Mouse (Mus musculus) CH12.LX (cell line): Measurements from ENCODE around the gene Fbp1. TPM values are rescaled to one million over a fixed set of nuclear protein-coding genes. Genes with fewer than 3 reads are reported as not detected.

ENCODE experiments used
- DNase-seq: peaks from one replicate; pipeline ENCODE4 v3.0.0-alpha.2; 2013; ENCODE audit errors: extremely low read depth
- H3K27ac ChIP-seq: 2 replicates; pipeline ENCODE4 v1.5.1; 2012; ENCODE audit warnings: low read depth, mild to moderate bottlenecking, control low read depth, moderate library complexity; ENCODE audit not compliant: insufficient read depth
- H3K27me3 ChIP-seq: replicated peaks from 2 replicates; pipeline ENCODE3; 2012; ENCODE audit warnings: inconsistent platforms
- H3K36me3 ChIP-seq, 2 experiments: replicated peaks in 1 of 2; 2 replicates each; pipeline versions ENCODE3 to v1.6.1; 2012; ENCODE audit warnings: inconsistent platforms in 1 of 2, low read length in 1 of 2, mild to moderate bottlenecking in 1 of 2, mixed read lengths in 1 of 2, moderate library complexity in 1 of 2; ENCODE audit not compliant: control insufficient read depth in 1 of 2, insufficient read depth in 1 of 2
- H3K4me1 ChIP-seq, 2 experiments: 2 replicates each; pipeline ENCODE4 v1.6.1; 2012; ENCODE audit warnings: inconsistent platforms in 1 of 2, moderate library complexity in 1 of 2; ENCODE audit not compliant: insufficient read depth in 2 of 2, control insufficient read depth in 1 of 2
- H3K4me2 ChIP-seq: 2 replicates; pipeline ENCODE4 v1.6.1; 2012; ENCODE audit warnings: low read depth, mild to moderate bottlenecking, control low read depth; ENCODE audit not compliant: poor library complexity, insufficient read depth, severe bottlenecking
- H3K4me3 ChIP-seq, 3 experiments: fragments of 150-350 bp in 1 of 3; sonication (generic) in 1 of 3; replicated peaks in 1 of 3; 2 replicates each; pipeline versions ENCODE3 to v1.5.1; 2011 to 2012; ENCODE audit warnings: low read depth in 2 of 3, low read length in 2 of 3, mild to moderate bottlenecking in 2 of 3, moderate library complexity in 2 of 3, control low read depth in 1 of 3, improper control_type of control experiment in 1 of 3, inconsistent platforms in 1 of 3, mixed read lengths in 1 of 3; ENCODE audit not compliant: poor library complexity in 1 of 3
- H3K79me2 ChIP-seq: replicated peaks from 2 replicates; pipeline ENCODE4 v1.6.1; 2012; ENCODE audit warnings: mild to moderate bottlenecking, moderate library complexity; ENCODE audit not compliant: control insufficient read depth, poor library complexity, insufficient read depth, severe bottlenecking; ENCODE audit errors: extremely low read depth
- H3K9ac ChIP-seq: 2 replicates; pipeline ENCODE4 v1.6.1; 2012; ENCODE audit warnings: low read depth, mild to moderate bottlenecking, control low read depth, moderate library complexity; ENCODE audit not compliant: insufficient read depth
- H3K9me3 ChIP-seq: replicated peaks from 2 replicates; pipeline ENCODE3; 2012; ENCODE audit warnings: low read length, inconsistent platforms, mixed read lengths
- BHLHE40 ChIP-seq: IDR thresholded peaks from 2 replicates; pipeline ENCODE4 v1.6.1; 2011; ENCODE audit warnings: mild to moderate bottlenecking, low read depth, low read length, improper control_type of control experiment
- CHD1 ChIP-seq: IDR thresholded peaks from 2 replicates; pipeline ENCODE4 v1.6.1; 2012; ENCODE audit warnings: low read depth, low read length, improper control_type of control experiment, inconsistent platforms
- CTCF ChIP-seq, 2 experiments: IDR thresholded peaks in 1 of 2; conservative IDR thresholded peaks in 1 of 2; 2 replicates each; pipeline ENCODE4 v1.5.1; 2011 to 2012; ENCODE audit warnings: low read depth in 2 of 2, low read length in 2 of 2, improper control_type of control experiment in 1 of 2, inconsistent platforms in 1 of 2, mild to moderate bottlenecking in 1 of 2, moderate library complexity in 1 of 2
- E2F4 ChIP-seq: IDR thresholded peaks from 2 replicates; pipeline ENCODE4 v1.6.1; 2011; ENCODE audit warnings: low read depth, low read length, improper control_type of control experiment; ENCODE audit not compliant: insufficient replicate concordance
- EP300 ChIP-seq: IDR thresholded peaks from 2 replicates; pipeline ENCODE4 v1.6.1; 2011; ENCODE audit warnings: low read length, improper control_type of control experiment
- HCFC1 ChIP-seq: IDR thresholded peaks from 2 replicates; pipeline ENCODE4 v1.6.1; 2012; ENCODE audit warnings: low read depth, mild to moderate bottlenecking, inconsistent platforms, low read length, improper control_type of control experiment
- JUND ChIP-seq: conservative IDR thresholded peaks from 2 replicates; pipeline ENCODE4 v1.6.1; 2011; ENCODE audit warnings: low read depth, low read length, improper control_type of control experiment
- KAT2A ChIP-seq: IDR thresholded peaks from 2 replicates; pipeline ENCODE4 v1.6.1; 2012; ENCODE audit warnings: low read length, improper control_type of control experiment, inconsistent platforms; ENCODE audit not compliant: insufficient replicate concordance
- MAX ChIP-seq: IDR thresholded peaks from 2 replicates; pipeline ENCODE4 v1.6.1; 2011; ENCODE audit warnings: low read length, improper control_type of control experiment
- MAZ ChIP-seq: IDR thresholded peaks from 2 replicates; pipeline ENCODE4 v1.6.1; 2012; ENCODE audit warnings: low read depth, mild to moderate bottlenecking, inconsistent platforms, low read length, improper control_type of control experiment, moderate library complexity
- MEF2A ChIP-seq: IDR thresholded peaks from 2 replicates; pipeline ENCODE4 v1.6.1; 2014; ENCODE audit warnings: low read depth, mild to moderate bottlenecking, inconsistent platforms, low read length, improper control_type of control experiment, borderline replicate concordance
- MYC ChIP-seq: IDR thresholded peaks from 2 replicates; pipeline ENCODE4 v1.6.1; 2011; ENCODE audit warnings: low read depth, mild to moderate bottlenecking, improper control_type of control experiment, low read length
- PAX5 ChIP-seq: IDR thresholded peaks from 2 replicates; pipeline ENCODE4 v1.6.1; 2012; ENCODE audit warnings: low read length, inconsistent platforms, mixed read lengths
- POLR2A ChIP-seq: IDR thresholded peaks from 2 replicates; pipeline ENCODE4 v1.6.1; 2011; ENCODE audit warnings: low read depth, mild to moderate bottlenecking, improper control_type of control experiment, low read length
- POLR2AphosphoS2 ChIP-seq: IDR thresholded peaks from 2 replicates; pipeline ENCODE4 v1.6.1; 2011; ENCODE audit warnings: low read depth, low read length, improper control_type of control experiment
- RAD21 ChIP-seq: IDR thresholded peaks from 2 replicates; pipeline ENCODE4 v1.6.1; 2011; ENCODE audit warnings: low read depth, mild to moderate bottlenecking, low read length, improper control_type of control experiment, moderate library complexity
- RCOR1 ChIP-seq: conservative IDR thresholded peaks from 2 replicates; pipeline ENCODE4 v1.6.1; 2012; ENCODE audit warnings: low read depth, mild to moderate bottlenecking, inconsistent platforms, low read length, improper control_type of control experiment
- SIN3A ChIP-seq: IDR thresholded peaks from 2 replicates; pipeline ENCODE4 v1.6.1; 2012; ENCODE audit warnings: low read length, improper control_type of control experiment, inconsistent platforms
- SMC3 ChIP-seq: IDR thresholded peaks from 2 replicates; pipeline ENCODE4 v1.6.1; 2011; ENCODE audit warnings: low read depth, low read length, improper control_type of control experiment
- TBP ChIP-seq: conservative IDR thresholded peaks from 2 replicates; pipeline ENCODE4 v1.6.1; 2011; ENCODE audit warnings: low read depth, low read length, improper control_type of control experiment
- TCF12 ChIP-seq: IDR thresholded peaks from 2 replicates; pipeline ENCODE4 v1.6.1; 2014; ENCODE audit warnings: low read depth, mild to moderate bottlenecking, inconsistent platforms, low read length, improper control_type of control experiment
- UBTF ChIP-seq: IDR thresholded peaks from 2 replicates; pipeline ENCODE4 v1.6.1; 2012; ENCODE audit warnings: low read depth, mild to moderate bottlenecking, inconsistent platforms, low read length, improper control_type of control experiment, moderate library complexity
- USF1 ChIP-seq: IDR thresholded peaks from 2 replicates; pipeline ENCODE4 v1.6.1; 2014; ENCODE audit warnings: low read depth, mild to moderate bottlenecking, inconsistent platforms, low read length, improper control_type of control experiment
- USF2 ChIP-seq: conservative IDR thresholded peaks from 2 replicates; pipeline ENCODE4 v1.6.1; 2011; ENCODE audit warnings: low read depth, low read length, improper control_type of control experiment
- ZKSCAN1 ChIP-seq: IDR thresholded peaks from 2 replicates; pipeline ENCODE4 v1.6.1; 2012; ENCODE audit warnings: low read depth, inconsistent platforms, low read length, improper control_type of control experiment, borderline replicate concordance
- dilution Hi-C: fragments of 300-500 bp; cut with MboI; formaldehyde crosslinking; loops from 2 replicates; pipeline ENCODE4 v1.14.3; 2020; ENCODE audit warnings: low sequenced_read_pairs; ENCODE audit not compliant: extremely low pct_unique_long_range_greater_than_20kb, extremely low pct_ligation_motif_present
- in situ Hi-C: fragments of 300-500 bp; cut with MboI; formaldehyde crosslinking; loops from 3 replicates; pipeline ENCODE4 v1.14.3; 2019; ENCODE audit warnings: low sequenced_read_pairs, low pct_ligation_motif_present, low pct_unique_long_range_greater_than_20kb, mixed read lengths
- polyA plus RNA-seq: library from polyadenylated mRNA; unstranded; fragments of >175 nt; gene quantifications from 2 replicates; pipeline ENCODE4 v1.2.1, GENCODE M21; 2012; ENCODE audit warnings: low read depth; ENCODE audit not compliant: insufficient read length
- total RNA-seq, 2 experiments: library from RNA; depleted of rRNA; stranded (reverse); fragments of 300-350 nt in 1 of 2; fragments of >200 nt in 1 of 2; gene quantifications; 2 replicates each; pipeline ENCODE4 v1.2.3; 2012 to 2014

Fbp1 gene
- total and polyA plus RNA-seq, 3 experiments: not detected

DNA sequence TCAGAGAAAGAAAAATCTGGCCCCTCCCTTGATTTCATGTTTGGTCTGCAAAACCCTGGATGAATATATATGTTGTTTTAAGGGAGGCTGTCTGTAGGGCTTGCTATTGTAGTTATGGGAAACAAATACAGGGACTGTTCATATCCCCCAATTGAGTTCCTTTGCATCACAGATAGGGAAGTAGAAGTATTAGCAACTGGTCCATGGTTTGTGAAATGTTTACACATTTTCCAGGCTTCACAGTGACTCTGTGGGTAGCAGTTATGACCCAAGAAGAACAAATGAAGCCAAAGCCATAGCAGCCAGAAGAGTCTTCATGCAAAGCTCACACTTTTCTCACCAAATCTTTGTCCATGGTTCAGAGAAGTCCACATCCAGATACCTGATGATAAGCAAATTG, 13.1 kb upstream of the Fbp1 start:
- in situ Hi-C loops (no loop called here), dilution Hi-C loops (no loop called here)
- Histone ChIP-seq H3K9me3 (no peaks in the 10 kb centered on the region), H3K9ac (no peak overlapping the region), H3K4me2 (no peak overlapping the region), H3K4me1 (no peaks in the 10 kb centered on the region), H3K4me3 (no peak overlapping the region), H3K27me3 (no peaks in the 10 kb centered on the region), H3K79me2 (no peaks in the 10 kb centered on the region), H3K27ac (no peak overlapping the region), H3K36me3 (no peaks in the 10 kb centered on the region)
- no peak for DNase-seq
- TF ChIP-seq USF1 (no peak), BHLHE40 (no peak), KAT2A (no peak), TCF12 (no peak), TBP (no peak), EP300 (no peak)

DNA sequence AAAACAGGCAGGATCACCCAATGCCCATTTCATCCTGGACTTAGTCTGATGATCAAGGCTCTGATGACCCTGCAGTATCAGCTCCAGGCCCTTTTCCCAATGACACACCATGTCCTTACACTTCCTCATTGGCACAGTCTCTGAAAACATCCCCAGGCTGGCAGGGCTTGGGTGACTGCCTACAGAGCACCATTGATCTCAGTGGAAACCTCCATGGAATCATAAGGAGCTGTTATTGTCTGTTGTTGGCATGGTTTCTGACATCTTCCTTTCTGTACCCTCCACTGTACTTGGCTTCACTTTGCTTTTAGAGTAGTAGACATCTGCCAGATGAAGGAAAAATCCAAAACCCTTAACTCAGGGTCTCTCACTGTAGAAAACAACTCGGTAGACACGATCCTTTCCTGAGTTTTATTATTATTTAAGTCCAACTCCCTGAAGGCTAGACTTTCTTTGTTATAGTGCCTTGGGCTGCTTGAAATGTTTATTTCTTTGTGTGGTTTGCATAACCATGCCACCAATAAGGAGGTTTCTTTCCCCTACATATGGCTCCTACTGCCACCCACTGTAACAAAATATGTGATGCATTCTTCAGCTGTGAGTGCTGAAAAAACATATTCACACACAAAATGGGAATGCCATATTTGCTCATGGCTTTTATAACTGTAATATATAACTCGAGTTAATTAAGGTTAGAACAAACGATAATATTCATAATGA, 10.0 kb upstream of the Fbp1 start:
- Histone ChIP-seq H3K4me3 (no peak overlapping the region), H3K9ac (no peak overlapping the region), H3K4me1 (no peaks in the 10 kb centered on the region), H3K79me2 (no peaks in the 10 kb centered on the region), H3K27ac (no peak overlapping the region), H3K27me3 (no peaks in the 10 kb centered on the region), H3K9me3 (no peaks in the 10 kb centered on the region), H3K4me2 (no peak overlapping the region), H3K36me3 (no peaks in the 10 kb centered on the region)
- DNase-seq: no peak
- dilution Hi-C loops (no loop called here), in situ Hi-C loops (no loop called here)
- no peak for TF ChIP-seq RAD21
- TF ChIP-seq USF2: no peak
- no peak for TF ChIP-seq SMC3
- TF ChIP-seq BHLHE40: no peak
- no peak for TF ChIP-seq ZKSCAN1
- no peak for TF ChIP-seq POLR2AphosphoS2
- no peak for TF ChIP-seq CTCF (conservative IDR thresholded peaks at IDR 0.05 in 1 of 2, IDR thresholded peaks at IDR 0.05 in 1 of 2; ENCODE audit: low read depth in 2 of 2, low read length in 2 of 2)
- TF ChIP-seq PAX5: no peak
- no peak for TF ChIP-seq UBTF
- no peak for TF ChIP-seq HCFC1
- TF ChIP-seq RCOR1: no peak
- no peak for TF ChIP-seq E2F4
- TF ChIP-seq MEF2A: no peak
- no peak for TF ChIP-seq JUND
- no peak for TF ChIP-seq POLR2A
- no peak for TF ChIP-seq CHD1
- TF ChIP-seq MAZ: no peak
- TF ChIP-seq MYC: no peak
- TF ChIP-seq SIN3A: no peak
- TF ChIP-seq MAX: no peak
